Mouse (Mus musculus) heart, adult 11 months (tissue): Measurements from ENCODE around the gene Rcn3.

ENCODE experiments used
- DNase-seq: peaks from one replicate; pipeline ENCODE4 v3.0.0; 2022

The Rcn3 gene

DNA sequence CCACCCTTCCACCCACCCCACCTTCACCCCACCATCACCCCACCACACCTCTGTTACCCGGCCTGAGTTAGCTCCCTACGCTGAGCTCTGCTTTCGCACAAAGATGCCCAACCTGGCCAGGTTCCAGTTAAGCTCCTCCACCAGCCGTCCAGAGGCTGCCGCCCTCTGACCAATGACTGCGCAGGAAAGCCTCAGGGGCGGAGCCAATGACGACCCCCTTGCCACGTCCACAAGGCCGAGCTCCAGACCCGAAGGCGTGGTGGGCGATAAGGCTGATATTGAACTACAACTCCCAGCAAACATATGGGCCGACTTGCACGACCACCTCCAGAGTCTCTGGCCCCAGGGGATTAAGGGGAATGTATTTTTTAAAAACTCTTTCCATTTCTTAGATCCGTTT lies at the start of gene Rcn3:
Gene Rcn3 (minus strand): TSS at position 174 of the 400 bp plus-strand sequence.
- DNase-seq = peak; percentile 99

DNA sequence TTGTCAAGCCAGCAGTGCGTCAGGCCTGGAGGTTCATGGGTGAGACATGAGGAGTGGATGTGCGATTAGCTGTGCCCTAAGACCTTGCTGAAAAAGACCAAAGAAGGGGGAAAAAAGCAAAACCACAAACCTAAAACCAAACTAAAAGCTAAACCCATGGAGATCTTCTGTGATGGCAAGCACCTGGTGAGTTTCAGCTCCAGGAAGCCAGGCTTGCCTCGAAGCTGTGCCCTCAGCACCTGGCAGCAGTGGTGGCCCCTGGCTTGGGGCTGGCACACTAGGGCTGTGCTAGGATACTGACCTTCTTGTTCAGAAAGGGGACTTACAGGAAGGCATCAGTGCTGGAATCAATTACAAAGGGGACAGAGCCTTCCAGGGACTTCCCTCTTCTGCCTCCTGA lies 49.3 kb upstream of the Rcn3 start:
- no peak for DNase-seq

DNA sequence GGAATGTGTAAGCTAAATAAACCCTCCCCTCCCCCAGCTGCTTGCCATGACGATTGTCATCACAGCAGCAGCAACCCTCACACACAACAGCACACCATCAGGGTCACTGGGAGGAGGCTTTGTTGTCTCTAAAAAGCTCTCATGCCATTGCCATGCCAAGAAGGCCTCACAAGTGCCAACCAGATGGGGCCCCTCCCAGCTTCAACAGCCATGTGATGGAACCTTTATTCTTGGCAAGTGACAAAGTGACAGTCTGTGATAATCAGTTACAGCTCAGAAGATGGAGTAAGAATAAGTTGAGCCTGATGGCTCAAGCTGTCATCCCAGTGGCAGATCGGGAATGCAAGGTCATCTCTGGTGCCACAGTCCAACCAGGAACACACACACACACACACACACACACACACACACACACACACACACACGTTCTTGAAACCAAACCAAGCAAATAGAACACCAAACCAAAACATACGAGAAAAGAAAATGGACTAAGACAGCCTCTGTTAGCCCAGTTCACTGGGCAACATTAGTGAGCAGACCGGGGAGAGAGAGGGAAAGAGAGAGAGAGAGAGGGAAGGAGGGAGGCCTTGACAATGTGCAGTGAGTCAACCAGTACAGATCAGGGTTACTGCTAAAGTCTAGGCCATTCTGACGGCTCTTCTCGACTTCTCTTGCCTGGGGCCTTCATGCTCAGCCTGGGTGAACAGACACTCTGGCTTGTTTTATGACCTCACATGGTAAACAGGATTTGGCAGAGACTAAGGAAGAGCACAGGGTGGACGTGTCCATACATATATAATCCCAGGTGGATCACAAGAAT lies 48.1 kb upstream of the Rcn3 start:
- no peak for DNase-seq

DNA sequence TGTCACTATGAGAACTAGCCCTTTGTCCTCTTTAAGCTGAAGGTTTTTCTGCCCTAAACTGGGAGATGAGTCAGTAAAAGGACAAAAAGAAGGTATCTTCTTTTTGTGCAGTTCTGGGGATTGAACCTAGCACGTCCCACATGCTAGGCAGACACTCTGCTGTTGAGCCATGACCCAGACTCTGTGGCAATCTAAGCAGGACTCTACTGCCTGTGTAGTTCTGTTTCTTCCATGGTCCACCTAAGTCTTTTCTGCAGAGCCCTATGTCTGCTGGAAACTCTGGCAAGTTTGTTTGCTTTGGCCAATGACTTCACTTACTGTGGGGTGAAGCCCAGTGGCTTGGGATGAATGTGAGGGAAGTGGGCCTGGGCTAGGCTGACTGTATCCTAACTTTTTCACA lies 46.4 kb upstream of the Rcn3 start:
- no peak for DNase-seq

DNA sequence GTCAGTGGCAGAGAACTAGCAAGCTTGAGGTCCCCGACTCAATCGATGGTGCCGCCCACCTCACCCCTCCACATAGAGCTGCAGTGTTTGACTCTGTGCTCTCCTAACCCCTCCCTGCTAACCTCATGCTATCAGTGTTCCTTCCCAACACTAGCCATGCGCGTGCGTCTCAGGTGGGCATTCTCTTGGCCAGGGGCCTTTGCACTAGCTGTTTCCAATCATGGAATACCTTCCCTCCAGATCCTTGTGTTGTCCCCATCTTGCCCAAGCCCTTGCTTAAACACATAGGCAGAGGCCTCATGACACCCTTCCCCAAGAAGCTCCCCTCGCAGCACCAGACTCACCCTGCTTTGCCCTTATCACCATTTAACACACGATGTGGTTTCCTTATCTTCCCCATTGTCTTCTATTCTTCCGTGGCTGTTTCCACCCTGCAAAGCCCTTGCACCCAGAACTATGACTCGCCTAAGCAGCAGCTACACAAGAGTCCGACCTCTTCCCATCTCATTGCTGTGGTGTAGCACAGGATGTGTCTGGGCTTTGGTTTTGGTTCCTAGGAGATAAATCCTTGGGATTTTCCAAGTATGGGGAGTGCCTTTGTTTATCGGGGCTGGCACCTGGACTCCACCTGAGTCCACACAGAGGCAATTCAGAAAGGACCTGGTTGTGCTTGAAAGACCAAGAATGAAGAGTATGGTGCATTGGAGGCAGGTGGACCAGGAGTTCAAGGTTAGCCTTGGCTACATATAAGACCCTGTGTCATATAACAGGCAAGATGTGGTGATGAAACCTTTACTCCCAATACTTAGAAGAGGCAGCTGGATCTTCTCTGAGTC lies 45.4 kb upstream of the Rcn3 start:
- DNase-seq = peak; percentile 92

DNA sequence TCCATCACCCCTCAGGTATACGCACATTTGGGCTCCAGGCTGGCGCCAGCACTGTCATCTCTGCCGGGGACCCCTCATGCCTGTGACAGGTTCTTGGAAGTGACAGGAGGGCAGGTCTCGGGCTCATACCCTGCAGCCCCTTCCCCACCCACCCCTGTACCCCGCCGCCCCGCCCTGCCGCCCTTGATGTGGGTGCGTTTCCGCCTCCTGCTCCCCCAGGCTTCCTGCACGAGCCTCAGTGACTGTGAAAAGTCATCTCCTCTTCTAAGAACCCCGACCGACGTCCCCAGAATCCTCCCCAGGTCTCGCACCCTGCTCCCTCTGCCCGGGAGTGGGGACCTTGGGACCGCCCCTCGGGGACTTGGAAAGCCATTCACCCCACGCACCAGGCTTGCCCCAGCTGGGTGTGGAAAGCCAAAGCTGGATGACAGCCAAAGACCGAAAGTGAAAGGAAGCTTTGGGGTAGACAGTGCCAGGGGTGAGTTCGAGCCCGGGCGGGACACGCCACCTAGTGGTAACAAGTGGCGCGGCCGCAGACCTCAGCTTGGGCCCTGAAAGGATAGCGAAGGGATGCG lies 44.1 kb upstream of the Rcn3 start, which contains the start of the genes Gm45713 and Flt3l:
Gene Gm45713 (minus strand): TSS at position 239 of the 575 bp plus-strand sequence.
Gene Flt3l (minus strand): TSS at position 440 of the 575 bp plus-strand sequence.
- peak; percentile 100 for DNase-seq

DNA sequence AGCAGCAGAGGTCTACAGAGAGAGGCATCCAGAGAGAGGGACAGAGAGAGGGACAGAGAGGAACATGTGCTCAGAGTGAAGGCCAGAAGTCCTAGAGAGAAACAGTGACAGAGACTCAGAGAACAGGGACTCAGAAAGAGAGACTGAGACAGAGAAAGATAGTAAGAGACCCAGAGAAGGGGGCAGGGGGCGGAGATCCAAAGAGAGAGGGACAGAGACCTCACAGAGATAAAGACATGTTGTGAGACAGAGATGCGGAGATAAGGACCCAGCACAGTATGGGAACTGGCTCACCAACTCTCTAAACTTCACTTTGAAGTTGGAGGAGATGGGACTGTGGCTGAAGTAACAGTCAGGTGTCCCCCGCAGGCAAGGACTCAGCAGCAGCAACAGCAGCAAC lies 43.3 kb upstream of the Rcn3 start:
- DNase-seq = peak; percentile 90

DNA sequence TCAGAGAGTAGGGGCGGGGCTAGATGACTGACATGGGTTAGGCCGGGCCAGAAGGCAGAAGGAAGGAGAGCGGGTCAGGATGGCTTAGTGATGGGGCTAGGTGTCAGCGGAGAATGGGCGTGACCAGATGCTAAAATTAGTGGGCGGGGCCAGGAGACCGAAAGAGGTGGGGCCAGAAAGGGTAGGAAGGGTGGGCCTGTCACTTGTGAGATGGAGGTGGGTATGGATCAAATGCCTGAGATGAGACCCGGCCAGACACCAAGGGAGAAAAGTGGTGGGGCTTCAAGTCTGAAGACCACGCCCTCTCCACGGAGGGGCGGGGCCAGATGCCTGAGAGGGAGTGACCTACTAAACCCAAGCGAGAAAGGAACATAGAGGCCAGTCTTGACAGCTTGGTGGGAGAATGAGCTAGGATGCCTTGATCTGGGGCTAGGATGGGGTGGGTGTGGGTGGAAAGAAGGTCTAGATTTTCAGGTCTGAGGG lies 42.6 kb upstream of the Rcn3 start:
- DNase-seq = peak; percentile 97

DNA sequence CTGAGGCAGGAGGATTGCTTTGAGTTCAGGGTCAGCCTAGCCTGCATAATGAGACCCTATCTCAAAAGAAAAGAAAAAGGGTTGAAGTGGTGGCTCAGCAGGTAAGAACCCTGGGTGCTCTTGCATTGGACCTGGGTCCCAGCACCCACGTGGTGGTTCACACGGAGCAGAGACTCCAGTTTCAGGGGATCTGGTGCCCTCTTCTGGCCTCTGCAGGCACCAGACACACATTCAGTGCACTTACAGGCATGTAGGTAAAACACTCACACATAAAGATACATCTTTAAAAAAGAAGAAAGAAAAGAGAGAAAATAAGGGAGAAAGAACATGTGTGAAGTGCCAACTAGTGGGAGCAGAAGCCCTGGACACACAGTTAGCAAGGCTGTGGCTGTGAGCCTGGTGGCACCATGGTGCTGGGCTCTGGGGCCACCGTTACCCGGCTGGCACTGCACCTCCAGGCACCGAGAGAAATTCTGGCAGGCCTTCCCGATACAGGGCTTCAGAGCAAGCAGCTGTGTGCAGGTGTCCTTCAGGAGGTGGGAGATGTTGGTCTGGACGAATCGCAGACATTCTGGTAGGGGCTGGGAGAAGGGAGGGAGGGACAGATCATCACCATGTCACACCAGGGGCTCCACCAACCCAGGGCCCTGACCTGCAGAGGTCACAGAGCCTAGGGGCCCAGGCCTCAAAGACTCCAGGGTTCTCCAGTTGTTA lies 41.6 kb upstream of the Rcn3 start:
- DNase-seq = peak; percentile 91

DNA sequence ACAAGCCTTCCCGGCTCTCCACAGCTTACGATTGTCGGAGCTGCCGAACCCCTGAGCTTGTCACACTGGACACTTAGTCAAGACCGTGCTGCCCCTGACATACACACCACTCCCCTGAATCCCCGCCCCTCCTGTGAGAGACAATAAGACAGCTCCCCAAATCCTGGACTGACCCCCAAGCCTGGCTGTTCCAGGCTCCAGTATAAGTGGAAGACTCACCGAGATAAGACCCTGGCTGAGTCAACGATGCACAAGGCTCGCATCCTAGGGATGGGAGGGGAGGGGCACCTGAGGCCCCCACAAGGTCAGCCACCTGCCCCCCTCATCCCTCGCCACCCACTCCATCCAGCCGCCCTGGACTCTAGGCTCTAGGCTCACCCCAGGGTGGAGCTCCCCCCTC lies 39.8 kb upstream of the Rcn3 start:
- DNase-seq = peak; percentile 92

DNA sequence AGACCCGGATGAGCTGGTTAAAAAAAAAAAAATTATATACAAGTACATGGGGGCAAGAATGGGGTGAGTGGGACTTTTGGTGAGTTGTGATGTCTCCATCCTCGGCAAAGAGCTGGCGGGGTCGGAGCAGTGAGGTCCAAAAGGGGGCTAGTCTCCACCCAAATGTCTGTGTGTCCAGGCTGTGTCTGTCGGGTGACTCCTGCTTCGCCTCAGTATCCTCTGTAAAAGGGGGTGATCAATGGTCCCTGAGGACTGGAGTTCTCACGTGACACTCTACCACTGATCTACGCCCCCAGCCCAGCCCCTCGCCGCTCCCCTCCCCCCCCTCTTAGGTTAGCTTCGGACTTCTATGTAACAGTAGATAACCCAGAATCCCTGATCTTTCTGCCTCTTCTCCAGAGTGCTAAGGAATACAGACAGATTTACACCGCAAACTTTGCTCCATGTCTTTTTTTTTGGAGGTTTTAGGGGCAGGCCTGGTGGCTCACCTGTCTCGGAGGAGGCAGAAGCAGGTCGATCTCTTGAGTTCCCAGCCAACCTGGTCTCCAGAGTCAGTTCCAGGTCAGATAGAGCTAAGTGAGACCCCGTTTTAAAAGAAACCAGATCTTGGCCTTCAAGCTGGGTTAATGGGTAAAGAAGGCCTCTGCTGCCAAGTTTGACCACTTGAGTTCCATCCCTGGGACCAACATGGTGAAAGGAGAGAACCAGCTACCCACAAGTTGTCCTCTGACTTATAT lies 37.9 kb upstream of the Rcn3 start:
- DNase-seq = peak; percentile 95

DNA sequence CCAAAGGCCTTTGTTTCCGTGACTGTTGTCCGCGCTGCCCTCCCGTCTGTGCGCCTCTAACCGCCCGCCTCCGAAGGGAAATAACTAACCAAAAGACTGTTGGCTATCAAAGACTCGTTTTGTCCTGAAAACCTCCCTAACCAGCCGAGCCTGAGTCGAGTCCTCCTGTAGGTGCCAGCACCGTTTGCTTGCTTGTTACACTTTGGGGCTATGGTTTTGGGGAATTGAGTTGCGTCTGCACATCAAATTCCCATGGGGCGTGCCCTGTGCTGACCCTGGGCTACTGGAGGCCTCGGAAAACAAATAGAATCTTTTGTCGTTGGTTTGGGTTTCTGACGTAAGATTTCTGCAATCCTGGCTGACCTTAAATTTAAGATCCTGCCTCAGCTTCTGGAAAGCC lies 37.3 kb upstream of the Rcn3 start:
- no peak for DNase-seq

DNA sequence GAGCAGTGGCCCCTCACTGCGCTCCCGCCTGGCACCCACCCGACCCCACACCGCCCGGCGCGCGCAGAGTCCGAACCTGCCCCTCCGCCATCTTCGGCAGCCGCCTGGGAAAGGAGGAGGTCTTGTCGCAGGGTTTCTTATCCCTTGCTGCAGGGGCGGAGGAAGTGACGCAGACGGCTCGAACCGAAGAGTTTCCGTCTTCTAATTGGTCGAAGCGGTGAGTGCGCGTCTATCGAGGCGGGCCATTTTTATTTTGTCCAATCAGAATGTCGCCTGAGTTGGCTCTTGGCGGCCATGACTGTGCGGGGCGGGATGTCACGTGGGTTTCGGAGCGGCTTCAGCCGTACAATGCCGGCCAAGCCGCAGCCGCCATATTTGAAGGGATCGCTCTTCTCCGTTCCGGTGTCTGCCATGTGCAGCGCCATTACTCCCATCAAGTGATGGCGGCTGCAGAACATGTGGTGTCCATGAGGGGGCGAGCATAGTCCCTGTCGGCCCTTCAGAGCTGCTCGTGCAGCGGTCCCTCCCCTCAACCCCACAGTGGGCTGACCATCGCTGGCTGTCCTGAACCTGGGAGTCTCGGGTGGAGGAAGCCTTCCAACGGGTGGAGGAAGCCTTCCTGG lies 36.7 kb upstream of the Rcn3 start, which contains the start of gene Rpl13a:
Gene Rpl13a (minus strand): TSS at position 138 of the 623 bp plus-strand sequence.
- DNase-seq = peak; percentile 100

DNA sequence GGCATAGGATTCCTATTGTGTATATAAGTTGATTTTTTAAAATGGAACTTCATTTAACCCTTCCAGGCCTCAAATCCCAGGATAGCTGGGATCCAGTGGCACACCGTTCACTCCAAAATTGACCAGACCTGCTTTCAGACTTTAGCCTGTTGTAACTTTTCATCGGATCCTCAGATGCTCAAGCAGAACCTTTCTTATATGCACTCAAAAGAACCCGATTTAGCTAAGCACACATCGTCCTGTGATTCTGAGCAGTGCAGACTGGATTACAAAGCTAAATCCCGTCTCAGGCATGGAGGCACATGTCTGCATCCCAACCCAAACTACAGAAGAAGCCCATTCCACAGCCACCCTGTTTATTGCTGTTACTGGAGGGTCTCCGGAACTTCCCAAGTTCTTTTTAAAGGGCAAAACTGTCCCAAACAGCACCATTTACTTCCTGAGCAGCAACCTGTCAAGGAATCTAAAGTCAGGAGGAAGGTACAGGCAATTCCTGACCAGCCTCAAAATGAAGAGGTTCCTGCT lies 35.7 kb upstream of the Rcn3 start:
- no peak for DNase-seq

DNA sequence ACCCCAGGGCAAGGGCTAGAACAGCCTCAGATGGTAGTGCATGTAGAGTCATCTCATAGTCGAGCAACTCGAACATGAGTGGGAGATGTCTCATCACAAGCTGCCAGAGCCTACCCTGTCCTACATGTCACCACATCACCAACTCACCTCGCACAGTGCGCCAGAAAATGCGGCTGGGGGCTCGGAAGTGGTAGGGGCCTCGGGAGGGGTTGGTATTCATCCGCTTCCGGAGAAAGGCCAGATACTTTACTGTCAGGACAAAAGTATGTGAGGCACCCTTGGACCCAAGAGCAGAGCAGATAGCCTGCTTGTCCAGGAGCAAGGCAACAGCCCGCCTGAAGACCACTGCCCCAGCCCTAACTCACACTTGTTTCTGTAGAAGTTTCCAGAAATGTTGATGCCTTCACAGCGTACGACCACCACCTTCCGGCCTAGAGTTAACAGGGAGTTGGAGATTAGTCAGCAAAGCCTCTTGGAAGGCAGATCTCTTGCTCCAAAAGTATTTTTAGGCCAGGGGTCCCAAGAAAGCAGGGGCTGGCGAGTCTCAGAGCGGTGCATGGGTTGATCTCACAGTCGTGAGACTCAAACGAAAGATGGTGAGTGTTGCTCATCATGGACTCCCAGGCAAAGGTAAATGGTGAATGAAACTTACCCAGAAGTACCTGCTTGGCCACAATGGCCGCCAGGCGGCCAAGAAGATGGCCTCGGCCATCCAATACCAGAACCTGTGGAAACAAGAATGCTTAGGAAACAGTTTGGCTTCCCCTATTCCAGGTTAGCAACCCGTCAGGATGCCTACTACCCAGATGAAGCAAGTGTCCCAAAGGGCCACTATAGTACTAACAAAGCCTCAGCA lies 35.1 kb upstream of the Rcn3 start:
- peak; percentile 90 for DNase-seq

DNA sequence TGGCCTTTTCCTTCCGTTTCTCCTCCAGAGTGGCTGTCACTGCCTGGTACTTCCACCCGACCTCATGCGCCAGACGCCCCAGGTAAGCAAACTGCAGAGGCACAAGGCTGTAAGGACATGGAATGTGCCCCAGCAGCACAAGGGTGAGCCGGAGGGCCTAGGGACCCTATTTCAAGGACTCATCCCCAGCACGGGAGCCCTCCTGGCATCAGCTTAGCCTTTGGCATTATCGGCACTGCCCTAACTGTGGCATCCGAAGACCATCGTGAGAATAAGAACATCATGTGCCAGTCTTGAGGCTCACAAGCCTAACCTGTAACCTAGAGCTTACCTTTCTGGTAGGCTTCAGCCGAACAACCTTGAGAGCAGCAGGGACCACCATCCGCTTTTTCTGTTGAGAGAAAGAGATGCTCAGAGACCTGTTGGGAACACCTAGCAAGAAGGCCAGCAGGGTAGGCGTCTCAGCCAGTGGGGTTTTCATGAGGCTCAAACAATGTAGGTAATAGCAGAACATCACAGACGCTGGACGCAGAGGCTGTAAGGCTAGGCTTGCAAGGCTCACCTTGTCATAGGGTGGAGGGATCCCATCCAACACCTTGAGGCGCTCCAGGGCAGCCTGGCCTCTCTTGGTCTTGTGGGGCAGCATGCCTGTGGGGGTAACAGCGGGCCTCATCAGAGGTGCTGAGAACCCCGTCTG lies 34.3 kb upstream of the Rcn3 start:
- peak; percentile 95 for DNase-seq

DNA sequence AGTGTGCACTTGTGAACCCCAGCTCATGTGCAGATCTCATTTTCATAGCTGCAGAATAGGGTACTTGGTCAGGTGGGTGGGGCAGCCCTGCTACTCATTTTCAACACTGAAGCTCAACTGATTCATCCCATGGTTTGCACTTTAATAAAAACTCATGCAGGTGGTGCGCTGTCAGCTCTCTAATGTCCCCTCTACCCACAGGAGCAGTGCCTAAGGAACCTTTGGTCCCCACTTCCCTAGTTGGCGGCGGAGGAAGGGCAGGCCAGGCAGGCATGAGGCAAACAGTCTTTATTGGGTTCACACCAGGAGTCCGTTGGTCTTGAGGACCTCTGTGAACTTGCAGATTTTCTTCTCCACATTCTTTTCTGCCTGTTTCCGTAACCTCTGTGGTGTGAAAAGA lies 33.6 kb upstream of the Rcn3 start:
- peak; percentile 90 for DNase-seq

DNA sequence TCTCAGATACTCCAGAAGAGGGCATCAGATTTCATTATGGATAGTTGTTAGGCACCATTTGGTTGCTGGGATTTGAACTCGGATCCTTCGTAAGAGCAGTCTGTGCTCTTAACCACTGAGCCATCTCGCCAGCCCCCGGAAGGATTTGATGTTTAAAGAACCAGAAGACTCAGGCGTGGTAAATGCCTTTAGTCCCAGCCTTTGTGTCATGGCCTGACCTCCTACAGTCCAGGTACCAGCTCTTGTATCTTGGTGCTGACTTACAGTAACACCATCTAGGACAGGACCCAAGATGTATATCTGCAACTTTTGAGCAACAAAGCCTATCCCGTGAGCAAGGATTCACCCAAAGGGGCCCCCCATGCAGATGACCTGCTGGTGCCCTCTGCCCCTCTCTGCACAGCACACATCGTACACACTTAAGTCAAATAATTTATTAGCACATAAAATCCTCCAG lies 33.2 kb upstream of the Rcn3 start:
- DNase-seq = no peak
